13 mouse cellular contexts compared by ENCODE assay signal in the genomic region with DNA sequence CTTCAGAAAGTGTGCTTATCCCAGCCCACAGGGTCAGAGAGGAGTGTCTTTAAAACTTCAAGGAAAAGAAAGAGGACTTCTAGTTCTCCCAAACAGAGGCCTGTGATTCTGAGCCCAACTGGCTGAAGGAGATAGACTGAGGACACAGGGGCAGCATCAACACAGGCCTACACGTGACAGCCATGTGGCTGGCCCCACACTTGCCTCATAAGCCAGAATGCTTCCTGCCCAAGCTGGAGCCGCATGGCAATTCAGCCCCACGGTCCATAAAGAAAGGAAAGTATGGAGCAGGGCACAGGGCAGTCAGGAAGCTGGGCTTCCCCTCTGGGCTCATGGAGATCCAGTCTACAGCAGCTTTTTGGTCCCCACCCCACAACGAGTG.
A peak's percentile ranks its signal among the peaks of the same experiment; 100 is the strongest.
DNase-seq lines count a peak whose midpoint lies in the region; ATAC-seq lines count a peak whose summit lies in the region.
"Had no signal": no experiment of that assay in that cellular context is flagged by ENCODE, and none has a peak within 500 bp of the region (broad histone marks: within the 10 kb centered on the region; RNA-seq: fewer than 3 reads in every experiment).

No protein-coding gene starts in this region.

- H3K4me1 ChIP-seq in heart, embryonic 11.5 days (ENCODE audit: control insufficient read depth, insufficient read depth, low read length): peaks cover 8% of the 10 kb centered on the region; the same call in 1 of the 2 replicates
- peaks cover 41% of the 10 kb centered on the region for H3K4me1 ChIP-seq in midbrain, embryonic 13.5 days (replicated peaks)
- H3K4me1 ChIP-seq in midbrain, embryonic 10.5 days: peaks cover 15% of the 10 kb centered on the region; the same call in 1 of the 2 replicates
- peaks cover 42% of the 10 kb centered on the region for H3K4me1 ChIP-seq in forebrain, embryonic 16.5 days (replicated peaks; ENCODE audit: control insufficient read depth, insufficient read depth, low read length)
- peaks cover 3% of the 10 kb centered on the region; the same call in 1 of the 2 replicates for H3K4me1 ChIP-seq in stomach, embryonic 15.5 days

- H3K9ac ChIP-seq in heart, embryonic 11.5 days (ENCODE audit: low read depth, low read length): no peak overlapping the region
- no peak overlapping the region for H3K9ac ChIP-seq in midbrain, embryonic 13.5 days (replicated peaks)
- H3K9ac ChIP-seq in forebrain, embryonic 16.5 days (replicated peaks; ENCODE audit: low read depth, low read length): no peak overlapping the region
- no peak overlapping the region for H3K9ac ChIP-seq in stomach, embryonic 15.5 days

- no peaks in the 10 kb centered on the region for H3K9me3 ChIP-seq in heart, embryonic 11.5 days (replicated peaks; ENCODE audit: control insufficient read depth, low read length)
- no peaks in the 10 kb centered on the region for H3K9me3 ChIP-seq in midbrain, embryonic 13.5 days
- H3K9me3 ChIP-seq in midbrain, embryonic 10.5 days (replicated peaks): no peaks in the 10 kb centered on the region
- no peaks in the 10 kb centered on the region for H3K9me3 ChIP-seq in forebrain, embryonic 16.5 days (ENCODE audit: control insufficient read depth, low read length)
- no peaks in the 10 kb centered on the region for H3K9me3 ChIP-seq in stomach, embryonic 15.5 days
- H3K9me3 ChIP-seq: heart, embryonic 10.5 days had no signal

- H3K4me3 ChIP-seq in heart, embryonic 11.5 days (ENCODE audit: low read depth, low read length): no peak overlapping the region
- no peak overlapping the region for H3K4me3 ChIP-seq in midbrain, embryonic 13.5 days (replicated peaks)
- no peak overlapping the region for H3K4me3 ChIP-seq in midbrain, embryonic 10.5 days
- no peak overlapping the region for H3K4me3 ChIP-seq in forebrain, embryonic 16.5 days (replicated peaks; ENCODE audit: low read length)
- H3K4me3 ChIP-seq in stomach, embryonic 15.5 days (replicated peaks): no peak overlapping the region
- H3K4me3 ChIP-seq: gastrocnemius, adult 2 months; heart, embryonic 10.5 days had no signal

- no peaks in the 10 kb centered on the region for H3K27me3 ChIP-seq in heart, embryonic 11.5 days (ENCODE audit: control insufficient read depth, insufficient read depth, low read length)
- H3K27me3 ChIP-seq in midbrain, embryonic 13.5 days: no peaks in the 10 kb centered on the region
- no peaks in the 10 kb centered on the region for H3K27me3 ChIP-seq in midbrain, embryonic 10.5 days (ENCODE audit: low read depth, poor library complexity, severe bottlenecking)
- no peaks in the 10 kb centered on the region for H3K27me3 ChIP-seq in forebrain, embryonic 16.5 days (replicated peaks; ENCODE audit: control insufficient read depth, insufficient read depth, low read length)
- no peaks in the 10 kb centered on the region for H3K27me3 ChIP-seq in stomach, embryonic 15.5 days (replicated peaks)

- DNase-seq in heart, adult 11 months: peak; percentile 91
- DNase-seq in midbrain, embryonic 10.5 days (ENCODE audit: low spot score): no peak
- no peak for DNase-seq in kidney, postnatal 36 days
- DNase-seq: adrenal gland, adult 8-10 months; gastrocnemius, adult 2 months; kidney, postnatal 10 days had no signal

- no peak overlapping the region for H3K27ac ChIP-seq in heart, embryonic 11.5 days (ENCODE audit: low read depth, low read length)
- peak overlapping the region; percentile 41; the same call in 1 of the 2 replicates for H3K27ac ChIP-seq in midbrain, embryonic 13.5 days
- no peak overlapping the region for H3K27ac ChIP-seq in midbrain, embryonic 10.5 days (replicated peaks)
- H3K27ac ChIP-seq in forebrain, embryonic 16.5 days (ENCODE audit: low read length): peak overlapping the region; percentile 83
- H3K27ac ChIP-seq in stomach, embryonic 15.5 days: peak overlapping the region; percentile 63; the same call in 1 of the 2 replicates
- H3K27ac ChIP-seq: gastrocnemius, adult 2 months; heart, embryonic 10.5 days had no signal

- ATAC-seq in heart, embryonic 11.5 days (replicated peaks; ENCODE audit: insufficient number of reproducible peaks, low FRiP score, low TSS enrichment): no peak
- no peak for ATAC-seq in midbrain, embryonic 13.5 days
- ATAC-seq in forebrain, embryonic 16.5 days: no peak
- ATAC-seq in stomach, embryonic 15.5 days (ENCODE audit: insufficient read depth, low FRiP score, low read depth): no peak
- ATAC-seq in megakaryocyte-erythroid progenitor cell, adult 5-6 weeks (replicated peaks; ENCODE audit: low FRiP score, low TSS enrichment, poor library complexity, severe bottlenecking): no peak
- ATAC-seq: lung, postnatal 0 days had no signal

- no peak overlapping the region for H3K4me2 ChIP-seq in heart, embryonic 11.5 days
- no peak overlapping the region for H3K4me2 ChIP-seq in midbrain, embryonic 13.5 days (replicated peaks)
- H3K4me2 ChIP-seq in forebrain, embryonic 16.5 days (ENCODE audit: low read length): no peak overlapping the region; the same call in 1 of the 2 replicates
- H3K4me2 ChIP-seq in stomach, embryonic 15.5 days: no peak overlapping the region

- H3K36me3 ChIP-seq in heart, embryonic 11.5 days (ENCODE audit: control insufficient read depth, insufficient read depth, low read length): peaks cover 3% of the 10 kb centered on the region; the same call in 1 of the 2 replicates
- H3K36me3 ChIP-seq in midbrain, embryonic 13.5 days: peaks cover 17% of the 10 kb centered on the region
- peaks cover 36% of the 10 kb centered on the region for H3K36me3 ChIP-seq in midbrain, embryonic 10.5 days
- peaks cover 4% of the 10 kb centered on the region; the same call in 1 of the 2 replicates for H3K36me3 ChIP-seq in forebrain, embryonic 16.5 days (ENCODE audit: control insufficient read depth, insufficient read depth)
- peaks cover 4% of the 10 kb centered on the region; the same call in 1 of the 2 replicates for H3K36me3 ChIP-seq in stomach, embryonic 15.5 days

- WGBS in heart, embryonic 11.5 days (ENCODE audit: insufficient replicate concordance): 77% methylated on average over 4 of the region's 4 CpGs
- WGBS in midbrain, embryonic 13.5 days: 63% methylated on average over 4 of the region's 4 CpGs
- WGBS in midbrain, embryonic 10.5 days: 84% methylated on average over 4 of the region's 4 CpGs
- 38% methylated on average over 4 of the region's 4 CpGs for WGBS in forebrain, embryonic 16.5 days
- 54% methylated on average over 4 of the region's 4 CpGs for WGBS in stomach, embryonic 15.5 days

Comparison
In these comparisons a context has a peak if more than half of its experiments do, and no peak if none do; other contexts are left out.
1. H3K27ac ChIP-seq: peak in midbrain, embryonic 13.5 days (single experiment), forebrain, embryonic 16.5 days (single experiment) and stomach, embryonic 15.5 days (single experiment); none in heart, embryonic 11.5 days (single experiment) and midbrain, embryonic 10.5 days (single experiment).